Mouse (Mus musculus): Measurements from ENCODE around the gene Tspan31. TPM values are rescaled to one million over a fixed set of nuclear protein-coding genes. Genes with fewer than 3 reads are reported as not detected.

The Tspan31 gene
- 224 and 230 TPM in 2 replicates for polyA plus RNA-seq (2015; fragmentation: Nextera tagmentation; extraction: Ambion mirVana)

DNA sequence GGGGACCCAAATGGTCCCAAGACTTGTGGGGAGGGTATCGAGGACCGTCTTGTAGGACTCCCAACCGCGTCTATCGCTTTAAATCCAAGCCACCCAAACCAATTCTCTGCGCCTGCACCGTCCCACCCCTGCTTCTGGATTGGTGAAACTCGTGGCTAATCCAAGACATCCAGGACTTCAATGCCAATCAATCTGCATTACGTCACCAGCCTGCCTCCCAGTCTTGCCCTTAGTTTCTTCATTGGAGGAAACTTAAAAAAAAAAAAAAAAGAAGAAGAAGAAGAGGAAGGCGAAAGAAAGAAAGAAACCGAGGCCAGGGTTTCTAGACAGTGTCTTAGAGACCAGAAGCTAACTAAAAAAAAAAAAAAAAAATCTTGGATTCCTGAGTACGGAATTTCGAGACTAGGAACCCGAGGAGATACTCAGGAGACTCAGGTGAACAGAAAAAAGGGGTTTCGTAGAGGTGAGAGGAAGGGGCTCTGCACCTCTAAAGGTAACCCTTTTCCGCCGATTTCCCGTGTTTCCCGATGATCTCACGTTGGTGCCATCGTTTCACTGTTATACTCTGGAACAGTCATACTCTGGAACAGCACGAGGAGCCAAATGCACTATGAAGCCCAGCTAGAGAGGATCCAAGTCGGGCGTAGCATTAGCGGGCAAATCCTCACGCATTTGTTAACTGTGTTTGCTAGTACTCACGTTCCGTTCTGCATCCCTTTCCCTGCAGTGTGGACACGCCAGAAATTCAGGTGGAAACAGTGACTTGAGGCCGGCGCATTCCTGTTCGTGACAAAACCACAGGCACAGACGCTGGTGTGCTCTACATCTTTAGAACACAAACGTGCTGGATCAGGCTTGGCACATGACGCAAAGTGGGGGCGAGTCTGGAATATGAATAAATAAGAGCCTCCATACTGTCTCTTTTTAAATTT is at the start of gene Tspan31:
Gene Tspan31 (minus strand): TSS at position 75 of the 932 bp plus-strand sequence.
- TF ChIP-seq CTCF (IDR thresholded peaks at IDR 0.05; ENCODE audit: low read depth): no peak
- peak; percentile 44 for TF ChIP-seq EP300 (IDR thresholded peaks at IDR 0.05; ENCODE audit: low read depth)
- DNase-seq: peak; percentile 84
- Histone ChIP-seq H3K36me3 (replicated peaks; ENCODE audit: insufficient read depth, low read length) (peaks cover 27% of the 10 kb centered on the region), H3K4me3 (ENCODE audit: low read depth, low read length) (peak within 1 kb of the TSS; percentile 72), H3K27me3 (ENCODE audit: insufficient read depth, low read length) (no peaks in the 10 kb centered on the region), H3K4me1 (ENCODE audit: insufficient read depth) (peaks cover 33% of the 10 kb centered on the region), H3K4me2 (ENCODE audit: low read depth, low read length) (peak within 1 kb of the TSS; percentile 92), H3K27ac (ENCODE audit: low read depth) (peak within 1 kb of the TSS; percentile 91), H3K9ac (replicated peaks) (peak within 1 kb of the TSS; percentile 72), H3K9me3 (ENCODE audit: low read length) (no peaks in the 10 kb centered on the region)
- ATAC-seq: peak; percentile 79
- WGBS (ENCODE audit: insufficient replicate concordance): 1% methylated on average over 36 of the region's 36 CpGs

DNA sequence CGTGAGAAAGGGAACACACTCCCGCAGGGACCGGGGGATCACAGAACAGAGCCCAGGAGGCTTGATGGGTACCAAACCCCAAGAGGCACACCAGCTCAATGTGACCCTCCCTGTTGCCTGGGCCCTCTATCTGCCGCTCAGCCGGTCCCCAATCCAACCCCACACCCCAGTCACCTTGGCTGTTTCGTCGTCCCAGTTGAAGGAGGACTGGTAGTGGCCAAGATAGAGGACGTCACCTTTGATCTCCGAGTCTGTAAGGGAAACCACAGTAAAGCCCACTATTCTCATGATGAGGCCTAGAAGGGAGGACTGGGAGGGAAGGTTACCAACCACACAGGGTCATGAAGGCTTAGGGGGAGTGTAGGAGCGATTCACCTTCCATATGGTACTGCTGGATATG is 49.2 kb upstream of the Tspan31 start:
- no peaks in the 10 kb centered on the region for H3K9me3 ChIP-seq (ENCODE audit: low read length)
- WGBS (ENCODE audit: insufficient replicate concordance): 89% methylated on average over 10 of the region's 10 CpGs
- TF ChIP-seq CTCF (IDR thresholded peaks at IDR 0.05; ENCODE audit: low read depth): no peak
- no peak for TF ChIP-seq EP300 (IDR thresholded peaks at IDR 0.05; ENCODE audit: low read depth)
- H3K36me3 ChIP-seq (replicated peaks; ENCODE audit: insufficient read depth, low read length): peaks cover 31% of the 10 kb centered on the region
- H3K4me1 ChIP-seq (ENCODE audit: insufficient read depth): peaks cover 18% of the 10 kb centered on the region
- no peak overlapping the region for H3K27ac ChIP-seq (ENCODE audit: low read depth)
- DNase-seq: no peak
- no peaks in the 10 kb centered on the region for H3K27me3 ChIP-seq (ENCODE audit: insufficient read depth, low read length)
- no peak overlapping the region for H3K4me2 ChIP-seq (ENCODE audit: low read depth, low read length)
- no peak overlapping the region for H3K4me3 ChIP-seq (ENCODE audit: low read depth, low read length)
- no peak overlapping the region for H3K9ac ChIP-seq (replicated peaks)
- no peak for ATAC-seq

DNA sequence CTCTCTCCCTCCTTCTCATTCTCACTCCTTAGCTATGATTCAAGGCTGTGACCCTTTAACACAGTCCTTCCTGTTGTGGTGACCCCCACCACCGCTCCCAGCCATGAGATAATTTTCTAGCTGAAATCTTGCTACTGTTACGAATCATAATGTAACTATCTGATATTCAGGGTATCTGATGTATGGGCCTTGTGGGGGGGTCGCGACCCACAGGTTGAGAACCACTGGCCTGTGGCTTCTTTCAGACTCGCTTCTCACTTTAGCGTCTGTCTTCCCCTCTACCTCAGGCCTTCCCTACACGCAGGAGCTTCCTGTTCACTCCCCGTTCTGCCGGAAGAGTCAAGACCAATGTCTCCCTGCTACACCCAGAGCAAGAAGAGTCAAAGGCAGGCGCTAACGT is 48.4 kb upstream of the Tspan31 start:
- TF ChIP-seq CTCF (IDR thresholded peaks at IDR 0.05; ENCODE audit: low read depth) (no peak), EP300 (IDR thresholded peaks at IDR 0.05; ENCODE audit: low read depth) (no peak)
- H3K27me3 ChIP-seq (ENCODE audit: insufficient read depth, low read length): no peaks in the 10 kb centered on the region
- H3K27ac ChIP-seq (ENCODE audit: low read depth): no peak overlapping the region
- H3K36me3 ChIP-seq (replicated peaks; ENCODE audit: insufficient read depth, low read length): peaks cover 31% of the 10 kb centered on the region
- H3K4me1 ChIP-seq (ENCODE audit: insufficient read depth): peaks cover 18% of the 10 kb centered on the region
- no peak overlapping the region for H3K4me2 ChIP-seq (ENCODE audit: low read depth, low read length)
- H3K9ac ChIP-seq (replicated peaks): no peak overlapping the region
- ATAC-seq: no peak
- no peaks in the 10 kb centered on the region for H3K9me3 ChIP-seq (ENCODE audit: low read length)
- H3K4me3 ChIP-seq (ENCODE audit: low read depth, low read length): no peak overlapping the region
- DNase-seq: no peak
- 83% methylated on average over 11 of the region's 11 CpGs for WGBS (ENCODE audit: insufficient replicate concordance)

DNA sequence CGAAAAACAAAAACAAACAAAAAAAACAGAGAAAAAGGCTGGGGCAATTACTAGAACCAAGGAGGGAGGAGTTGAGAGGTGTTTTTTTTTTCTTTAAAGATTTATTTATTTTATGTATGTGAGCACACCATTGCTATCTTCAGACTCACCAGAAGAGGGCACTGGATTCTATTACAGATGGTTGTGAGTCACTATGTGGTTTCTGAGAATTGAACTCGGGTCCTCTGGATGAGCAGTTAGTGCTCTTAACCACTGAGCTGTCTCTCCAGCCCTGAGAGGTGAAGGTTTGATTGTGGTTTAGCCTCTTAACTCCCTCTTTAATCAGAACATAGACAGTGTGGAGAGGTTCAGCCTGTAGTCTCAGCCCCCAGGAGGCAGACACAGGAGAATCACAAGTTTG is 45.0 kb upstream of the Tspan31 start:
- no peak overlapping the region for H3K4me2 ChIP-seq (ENCODE audit: low read depth, low read length)
- H3K9me3 ChIP-seq (ENCODE audit: low read length): no peaks in the 10 kb centered on the region
- no peak overlapping the region for H3K9ac ChIP-seq (replicated peaks)
- no peak overlapping the region for H3K27ac ChIP-seq (ENCODE audit: low read depth)
- DNase-seq (no peak), ATAC-seq (no peak)
- TF ChIP-seq CTCF (IDR thresholded peaks at IDR 0.05; ENCODE audit: low read depth) (peak; percentile 41), EP300 (IDR thresholded peaks at IDR 0.05; ENCODE audit: low read depth) (no peak)
- no peak overlapping the region for H3K4me3 ChIP-seq (ENCODE audit: low read depth, low read length)
- 60% methylated on average over 2 of the region's 2 CpGs for WGBS (ENCODE audit: insufficient replicate concordance)
- peaks cover 3% of the 10 kb centered on the region for H3K4me1 ChIP-seq (ENCODE audit: insufficient read depth)
- peaks cover 37% of the 10 kb centered on the region for H3K36me3 ChIP-seq (replicated peaks; ENCODE audit: insufficient read depth, low read length)
- H3K27me3 ChIP-seq (ENCODE audit: insufficient read depth, low read length): no peaks in the 10 kb centered on the region

DNA sequence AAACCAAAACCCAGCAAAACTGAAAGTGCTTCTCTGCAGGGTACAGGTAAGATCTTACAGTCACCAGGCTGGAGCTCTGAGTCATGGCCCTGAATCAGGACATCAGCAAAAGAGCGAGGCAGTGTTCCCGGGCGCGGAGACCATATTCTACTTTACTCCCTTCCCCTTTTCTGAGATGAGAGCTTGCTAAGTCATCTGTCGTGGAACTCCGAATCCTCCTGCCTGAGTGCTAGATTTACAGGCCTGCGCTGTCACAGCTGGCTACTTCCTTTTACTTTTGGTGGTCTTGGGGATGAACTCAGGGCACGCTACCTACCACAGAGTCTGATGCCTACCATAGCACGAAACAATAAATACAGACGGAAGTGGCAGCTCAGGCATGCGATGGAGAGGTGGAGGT is 44.3 kb upstream of the Tspan31 start:
- no peak overlapping the region for H3K4me3 ChIP-seq (ENCODE audit: low read depth, low read length)
- no peak overlapping the region for H3K4me2 ChIP-seq (ENCODE audit: low read depth, low read length)
- ATAC-seq: no peak
- H3K27me3 ChIP-seq (ENCODE audit: insufficient read depth, low read length): no peaks in the 10 kb centered on the region
- peaks cover 35% of the 10 kb centered on the region for H3K36me3 ChIP-seq (replicated peaks; ENCODE audit: insufficient read depth, low read length)
- 69% methylated on average over 11 of the region's 11 CpGs for WGBS (ENCODE audit: insufficient replicate concordance)
- no peak overlapping the region for H3K27ac ChIP-seq (ENCODE audit: low read depth)
- no peak for DNase-seq
- no peaks in the 10 kb centered on the region for H3K9me3 ChIP-seq (ENCODE audit: low read length)
- H3K9ac ChIP-seq (replicated peaks): no peak overlapping the region
- no peak for TF ChIP-seq CTCF (IDR thresholded peaks at IDR 0.05; ENCODE audit: low read depth)
- no peak for TF ChIP-seq EP300 (IDR thresholded peaks at IDR 0.05; ENCODE audit: low read depth)
- H3K4me1 ChIP-seq (ENCODE audit: insufficient read depth): no peaks in the 10 kb centered on the region

DNA sequence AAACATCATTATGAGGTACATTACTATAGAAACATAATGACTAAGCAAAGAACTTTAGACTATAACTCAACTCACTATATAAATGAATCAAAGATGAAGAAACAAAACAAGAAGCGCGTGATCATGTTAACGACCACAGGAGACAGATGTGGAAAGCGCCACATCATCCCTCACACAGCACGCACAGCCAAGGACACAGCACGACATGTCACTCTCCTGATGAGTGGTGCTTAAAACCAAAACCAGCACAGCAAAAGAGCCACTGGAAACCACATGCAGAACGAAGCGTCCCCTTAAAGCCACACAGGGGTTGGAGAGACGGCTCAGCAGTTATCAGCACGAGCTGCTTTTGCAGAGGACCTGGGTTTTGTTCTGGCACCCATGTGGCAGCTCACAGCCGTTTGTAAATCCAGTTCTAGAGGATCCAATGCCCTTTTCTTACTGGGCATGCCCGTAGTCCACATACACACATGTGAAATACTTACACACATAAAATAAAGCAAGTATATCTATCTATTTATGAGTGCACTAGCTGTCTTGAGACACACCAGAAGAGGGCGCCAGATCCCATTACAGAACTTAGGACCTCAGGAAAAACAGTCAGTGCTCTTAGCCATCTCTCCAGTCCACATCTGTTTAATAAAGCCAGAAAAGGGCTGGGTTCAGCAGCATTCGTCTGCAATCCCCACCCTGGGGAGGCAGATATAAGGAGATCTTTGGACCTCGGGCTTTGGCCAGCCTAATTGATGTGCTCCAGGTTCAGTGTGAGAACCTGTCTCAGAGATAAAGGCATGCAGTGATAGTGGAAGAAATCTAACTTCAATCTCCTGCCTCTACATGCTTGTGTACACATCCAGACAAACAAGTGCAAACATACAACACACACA is 41.2 kb upstream of the Tspan31 start:
- 70% methylated on average over 15 of the region's 15 CpGs for WGBS (ENCODE audit: insufficient replicate concordance)
- peaks cover 28% of the 10 kb centered on the region for H3K36me3 ChIP-seq (replicated peaks; ENCODE audit: insufficient read depth, low read length)
- no peaks in the 10 kb centered on the region for H3K9me3 ChIP-seq (ENCODE audit: low read length)
- no peak for DNase-seq
- no peak overlapping the region for H3K4me2 ChIP-seq (ENCODE audit: low read depth, low read length)
- TF ChIP-seq EP300 (IDR thresholded peaks at IDR 0.05; ENCODE audit: low read depth) (no peak), CTCF (IDR thresholded peaks at IDR 0.05; ENCODE audit: low read depth) (peak; percentile 33; the same call in 1 of the 2 replicates)
- H3K9ac ChIP-seq (replicated peaks): no peak overlapping the region
- H3K4me1 ChIP-seq (ENCODE audit: insufficient read depth): peaks cover 3% of the 10 kb centered on the region; the same call in 1 of the 2 replicates
- no peak for ATAC-seq
- H3K27ac ChIP-seq (ENCODE audit: low read depth): no peak overlapping the region
- no peaks in the 10 kb centered on the region for H3K27me3 ChIP-seq (ENCODE audit: insufficient read depth, low read length)
- H3K4me3 ChIP-seq (ENCODE audit: low read depth, low read length): no peak overlapping the region

Measured in liver, postnatal 0 days (tissue).